Mouse (Mus musculus) spleen, postnatal 14 days (tissue): ENCODE results near the gene Ccdc152.
"Not testable (repeated sequence)": the region's sequence is repeated elsewhere in the genome, so short reads cannot be mapped to it uniquely, and the experiment has no call there.

ENCODE experiments used
- DNase-seq, 2 experiments: peaks; one replicate each; pipeline ENCODE4 v3.0.0; 2021 to 2022; ENCODE audit warnings: low spot score in 2 of 2

The Ccdc152 gene

GRCm38 (mm10) chr15:3277391-3277790 lies 25.9 kb downstream of the Ccdc152 start:
- no peak for DNase-seq

- DNase-seq = no peak
These were observed 30.1 kb downstream of the Ccdc152 start for GRCm38 (mm10) chr15:3273191-3273590.

GRCm38 (mm10) chr15:3271216-3271615 lies 32.1 kb downstream of the Ccdc152 start:
- no peak for DNase-seq

- DNase-seq = peak; percentile 30 to 51
These were observed 32.7 kb downstream of the Ccdc152 start for GRCm38 (mm10) chr15:3270646-3271077.

- DNase-seq = no peak
These were observed 33.2 kb downstream of the Ccdc152 start for GRCm38 (mm10) chr15:3269996-3270645.

GRCm38 (mm10) chr15:3269496-3269895 lies 33.8 kb downstream of the Ccdc152 start:
- no peak for DNase-seq

GRCm38 (mm10) chr15:3268247-3268646 lies 35.1 kb downstream of the Ccdc152 start, which contains the start of gene Selenop:
TSS of gene Selenop (plus strand) at chr15:3268547.
- DNase-seq = no peak

GRCm38 (mm10) chr15:3264828-3265227 lies 38.5 kb downstream of the Ccdc152 start:
- DNase-seq = no peak

GRCm38 (mm10) chr15:3264293-3264692 lies 39.0 kb downstream of the Ccdc152 start:
- DNase-seq = no peak

- no peak for DNase-seq
These were observed 40.4 kb downstream of the Ccdc152 start for GRCm38 (mm10) chr15:3262883-3263282.

- DNase-seq = no peak
These were observed 43.0 kb downstream of the Ccdc152 start for GRCm38 (mm10) chr15:3260309-3260708.

GRCm38 (mm10) chr15:3259025-3259424 lies 44.3 kb downstream of the Ccdc152 start:
- DNase-seq = no peak

GRCm38 (mm10) chr15:3251718-3252067 lies 51.6 kb downstream of the Ccdc152 start:
- DNase-seq = no peak

- DNase-seq = no peak
These were observed 52.2 kb downstream of the Ccdc152 start for GRCm38 (mm10) chr15:3251031-3251717.

- no peak for DNase-seq
These were observed 52.7 kb downstream of the Ccdc152 start for GRCm38 (mm10) chr15:3250620-3251019.

- DNase-seq = not testable (repeated sequence)
These were observed 58.3 kb downstream of the Ccdc152 start for GRCm38 (mm10) chr15:3245036-3245435.

- no peak for DNase-seq
These were observed 65.4 kb downstream of the Ccdc152 start for GRCm38 (mm10) chr15:3237963-3238362.

GRCm38 (mm10) chr15:3236338-3236737 lies 67.0 kb downstream of the Ccdc152 start:
- DNase-seq = no peak

GRCm38 (mm10) chr15:3233837-3234551 lies 69.3 kb downstream of the Ccdc152 start:
- DNase-seq = no peak

- no peak for DNase-seq
These were observed 71.0 kb downstream of the Ccdc152 start for GRCm38 (mm10) chr15:3232168-3232835.

GRCm38 (mm10) chr15:3231004-3231403 lies 72.3 kb downstream of the Ccdc152 start:
- no peak for DNase-seq
